Mouse (Mus musculus): ENCODE results near the gene Als2cr12. TPM values are rescaled to one million over a fixed set of nuclear protein-coding genes. Genes with fewer than 3 reads are reported as not detected.
"Not testable (repeated sequence)": the region's sequence is repeated elsewhere in the genome, so short reads cannot be mapped to it uniquely, and the experiment has no call there.

Gene Als2cr12
- not detected in 2 replicates for total RNA-seq (2017)

- not testable (repeated sequence) for ATAC-seq (replicated peaks; ENCODE audit: low read depth, poor library complexity, severe bottlenecking)
Measured at GRCm38 (mm10) chr1:58695810-58696209, at the start of gene Als2cr12. TSS of gene Als2cr12 (minus strand) at chr1:58695989.

- no peak for ATAC-seq (replicated peaks; ENCODE audit: low read depth, poor library complexity, severe bottlenecking)
Measured at GRCm38 (mm10) chr1:58744645-58745044, 48.9 kb upstream of the Als2cr12 start.

GRCm38 (mm10) chr1:58743252-58743651 lies 47.5 kb upstream of the Als2cr12 start:
- ATAC-seq (replicated peaks; ENCODE audit: low read depth, poor library complexity, severe bottlenecking), result peak; percentile 92

- ATAC-seq (replicated peaks; ENCODE audit: low read depth, poor library complexity, severe bottlenecking), result peak; percentile 30
Measured at GRCm38 (mm10) chr1:58742571-58743021, 46.8 kb upstream of the Als2cr12 start.

DNA sequence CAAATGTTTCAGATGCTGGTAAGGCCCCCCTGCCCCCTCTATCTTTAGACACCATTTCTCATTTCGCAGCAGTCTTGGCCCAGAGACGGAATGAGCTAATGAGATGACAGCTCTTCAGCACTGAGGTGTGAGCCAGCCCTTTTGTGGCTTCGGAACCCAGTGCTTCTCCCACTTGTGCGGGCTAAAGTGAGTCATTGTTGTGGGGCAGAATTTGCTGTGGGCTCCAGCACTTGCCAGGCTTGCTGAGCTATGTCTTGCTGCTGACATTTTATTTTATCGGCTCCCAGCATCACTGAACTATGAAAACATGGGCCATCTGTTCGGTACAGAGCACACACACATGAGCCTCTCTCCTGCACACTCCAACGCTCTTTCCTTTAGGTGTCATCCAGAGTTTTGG lies 43.7 kb upstream of the Als2cr12 start:
- ATAC-seq (replicated peaks; ENCODE audit: low read depth, poor library complexity, severe bottlenecking), result no peak

DNA sequence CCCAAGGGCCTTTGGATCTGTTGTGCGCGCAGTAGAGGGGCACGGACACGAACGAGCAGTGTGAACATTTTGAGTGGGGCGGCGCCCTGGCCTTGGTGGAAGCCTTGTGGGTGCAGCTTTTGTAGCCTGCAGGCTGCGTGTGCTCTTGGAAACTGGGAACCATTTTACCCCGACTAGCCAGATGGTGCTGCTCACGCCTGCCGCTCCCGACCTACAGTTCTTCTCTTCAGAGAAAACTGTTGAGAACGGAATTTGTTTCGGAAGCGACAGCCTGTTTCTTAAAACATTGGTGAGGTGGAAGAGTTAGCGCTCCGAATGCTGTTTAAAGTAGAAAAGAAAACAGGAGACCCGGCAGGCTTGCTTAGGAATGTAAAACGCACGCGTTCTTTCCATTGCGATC lies 41.2 kb upstream of the Als2cr12 start:
- no peak for ATAC-seq (replicated peaks; ENCODE audit: low read depth, poor library complexity, severe bottlenecking)

- no peak for ATAC-seq (replicated peaks; ENCODE audit: low read depth, poor library complexity, severe bottlenecking)
Measured at GRCm38 (mm10) chr1:58735962-58736361, 40.2 kb upstream of the Als2cr12 start.

DNA sequence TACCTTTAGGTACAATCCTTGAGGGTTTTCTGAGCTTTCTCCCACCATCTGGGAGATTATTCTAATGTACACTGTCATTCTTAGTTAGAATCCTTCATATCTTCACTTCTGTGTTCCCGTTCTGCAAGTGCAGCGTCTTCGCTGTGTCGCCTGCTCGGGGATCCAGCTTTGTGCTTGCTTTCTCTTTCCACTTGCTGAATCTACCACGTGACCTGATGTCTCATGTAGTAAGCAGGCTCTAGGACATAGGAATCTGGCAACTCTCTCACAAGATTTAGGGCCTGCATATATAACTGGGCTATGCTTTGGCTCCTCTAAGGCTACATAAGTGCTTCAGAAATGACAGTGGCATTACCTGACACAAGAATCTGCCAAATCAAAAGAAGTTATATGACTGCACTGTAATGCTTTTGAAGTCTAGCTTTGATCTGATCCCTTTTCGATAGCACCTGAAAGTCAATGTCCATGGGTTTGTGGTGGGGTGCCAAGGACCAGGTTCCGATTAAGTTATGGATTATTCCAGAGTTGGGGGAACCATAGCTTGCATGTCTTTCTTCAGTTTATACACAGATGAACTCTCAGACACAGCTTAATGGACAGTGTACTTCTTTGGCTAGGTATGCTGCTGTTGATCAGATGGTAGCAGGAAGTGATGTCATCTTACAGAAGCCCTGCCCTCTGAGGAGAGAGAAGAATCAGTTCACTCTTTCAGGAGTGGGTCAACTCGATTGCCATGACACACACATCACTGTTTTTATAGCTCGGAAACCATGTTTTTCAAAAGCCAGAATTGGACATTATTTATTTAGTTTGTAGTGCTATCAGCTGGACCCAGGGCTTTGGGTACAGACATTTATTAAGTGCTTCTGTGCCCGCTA lies 38.5 kb upstream of the Als2cr12 start:
- no peak for ATAC-seq (replicated peaks; ENCODE audit: low read depth, poor library complexity, severe bottlenecking)

DNA sequence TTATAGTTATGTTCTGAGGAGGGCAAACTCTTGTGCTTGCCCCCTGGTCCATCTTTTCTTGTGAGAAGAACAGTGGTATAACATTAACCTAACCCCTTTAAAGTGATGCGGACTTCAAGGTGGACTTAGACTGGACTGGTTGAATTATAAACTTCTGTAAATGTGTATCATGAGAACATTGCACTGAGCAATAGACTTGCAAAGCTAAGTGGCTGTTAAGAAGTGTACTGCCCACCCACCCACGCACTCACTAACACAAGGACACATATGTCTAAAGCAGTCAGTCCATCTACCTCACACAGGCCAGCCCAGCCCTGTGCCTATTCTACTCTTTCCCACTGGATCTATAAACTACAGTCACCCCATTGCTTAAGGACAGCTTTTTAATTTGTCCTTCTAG lies 37.8 kb upstream of the Als2cr12 start:
- ATAC-seq (replicated peaks; ENCODE audit: low read depth, poor library complexity, severe bottlenecking), result no peak

GRCm38 (mm10) chr1:58728590-58728868 lies 32.7 kb upstream of the Als2cr12 start:
- no peak for ATAC-seq (replicated peaks; ENCODE audit: low read depth, poor library complexity, severe bottlenecking)

DNA sequence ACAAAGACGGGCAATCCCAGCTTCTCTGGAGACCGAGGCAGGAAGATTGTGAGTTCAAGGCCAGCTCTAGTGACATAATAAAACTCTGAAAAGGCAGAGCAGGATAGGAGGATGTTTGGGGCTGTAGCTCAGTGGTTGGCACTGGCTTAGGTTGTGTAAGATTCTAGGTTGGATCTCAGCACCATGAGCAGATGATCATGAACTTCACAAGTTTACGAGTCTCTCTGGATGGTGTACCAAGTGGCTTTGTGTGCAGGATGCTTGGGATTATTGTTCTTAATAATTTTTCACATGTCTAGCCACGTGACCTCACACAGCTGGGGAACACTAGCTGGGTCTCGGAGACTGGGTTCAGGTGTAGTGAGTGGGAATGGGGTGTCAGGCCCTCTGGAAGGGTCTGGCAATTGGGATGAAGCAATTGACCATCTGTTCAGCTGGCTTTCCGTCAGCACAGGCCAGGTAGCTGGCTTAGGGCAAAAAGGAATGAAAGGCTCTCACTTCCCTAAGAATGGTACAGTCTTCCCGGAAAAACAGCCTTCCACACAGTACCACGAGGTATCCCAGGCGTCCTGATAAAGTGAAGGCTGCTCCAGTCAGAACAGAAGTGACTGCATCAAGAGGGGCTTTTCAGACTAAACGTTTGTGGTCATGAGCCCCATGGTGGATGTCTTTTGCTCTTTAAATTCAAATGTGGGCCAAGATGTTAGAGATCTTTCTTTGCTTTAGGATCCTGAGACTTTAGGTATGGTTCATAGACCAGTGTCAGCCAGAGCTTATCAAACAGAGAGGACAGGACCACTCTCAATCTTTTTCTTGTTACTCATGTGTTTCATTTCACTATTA lies 32.2 kb upstream of the Als2cr12 start:
- no peak for ATAC-seq (replicated peaks; ENCODE audit: low read depth, poor library complexity, severe bottlenecking)

GRCm38 (mm10) chr1:58727019-58727746 lies 31.4 kb upstream of the Als2cr12 start:
- ATAC-seq (replicated peaks; ENCODE audit: low read depth, poor library complexity, severe bottlenecking), result 0 out of 2 replicates have a peak, but pooled peaks have one; percentile 22

- no peak for ATAC-seq (replicated peaks; ENCODE audit: low read depth, poor library complexity, severe bottlenecking)
Measured at GRCm38 (mm10) chr1:58725767-58726166, 30.0 kb upstream of the Als2cr12 start.

DNA sequence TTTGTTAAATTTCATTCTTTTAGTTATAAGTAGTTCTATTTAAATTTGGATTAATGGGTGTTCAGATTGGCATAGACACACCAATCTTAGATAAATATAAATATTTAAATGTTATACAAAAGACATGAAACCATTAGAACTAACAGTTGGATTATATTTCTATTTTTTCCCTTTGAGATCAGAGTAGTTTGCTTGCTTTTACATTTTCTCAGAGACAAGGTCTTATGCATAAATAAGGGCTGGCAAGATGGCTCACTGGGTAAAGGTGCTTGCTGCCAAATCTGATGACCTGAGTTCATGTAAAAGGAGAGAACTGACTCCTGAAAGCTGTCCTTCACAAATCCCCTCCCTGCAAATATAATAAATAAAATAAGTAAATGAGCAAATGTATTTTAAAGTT lies 29.3 kb upstream of the Als2cr12 start:
- ATAC-seq (replicated peaks; ENCODE audit: low read depth, poor library complexity, severe bottlenecking), result no peak

DNA sequence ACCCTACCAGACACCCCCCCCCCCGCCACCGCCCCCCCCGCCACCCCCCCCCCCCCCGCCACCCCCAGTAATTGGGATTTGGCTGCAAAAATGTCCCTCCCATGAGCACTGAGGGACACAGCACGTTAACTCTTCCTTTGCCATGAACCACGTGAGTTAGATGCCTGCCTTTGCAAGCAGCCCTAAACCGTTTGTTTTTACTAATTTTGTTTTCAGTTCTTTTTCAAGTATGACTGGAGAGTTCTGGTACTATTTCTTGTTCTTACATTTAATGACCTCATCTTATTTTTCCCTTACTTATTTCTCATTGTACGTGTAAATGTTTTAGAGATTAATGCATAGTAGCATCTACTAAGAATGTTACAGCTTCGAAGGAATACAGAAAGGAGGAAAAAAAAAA lies 28.7 kb upstream of the Als2cr12 start:
- no peak for ATAC-seq (replicated peaks; ENCODE audit: low read depth, poor library complexity, severe bottlenecking)

DNA sequence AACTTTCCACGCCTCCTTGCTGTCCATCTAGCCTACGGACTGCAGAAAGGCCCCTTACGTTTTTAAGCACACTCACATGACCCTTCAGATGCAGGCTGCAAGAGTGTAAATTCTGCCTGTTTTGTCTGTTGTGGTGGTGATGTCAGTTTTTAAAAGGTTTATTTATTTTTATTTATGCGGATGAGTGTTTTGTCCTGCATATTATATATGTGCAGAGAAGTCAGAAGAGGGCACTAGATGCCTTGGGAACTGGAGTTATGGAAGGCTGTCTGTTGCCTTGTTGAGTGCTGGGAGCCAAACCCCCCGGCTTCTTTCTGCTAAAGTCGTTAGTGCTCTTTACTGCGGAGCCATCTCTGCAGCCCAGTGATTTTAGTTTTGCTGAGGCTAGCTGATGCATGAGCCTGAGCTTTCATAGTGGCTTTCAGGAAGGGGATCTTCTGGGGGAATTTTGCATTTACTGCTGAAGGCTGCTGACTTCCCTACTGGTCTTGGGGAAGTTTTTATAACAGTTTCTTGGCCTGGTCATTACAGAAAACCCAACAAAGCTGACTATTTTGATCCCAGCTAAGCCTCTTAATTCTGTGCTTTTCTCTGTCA lies 28.1 kb upstream of the Als2cr12 start:
- ATAC-seq (replicated peaks; ENCODE audit: low read depth, poor library complexity, severe bottlenecking), result no peak

DNA sequence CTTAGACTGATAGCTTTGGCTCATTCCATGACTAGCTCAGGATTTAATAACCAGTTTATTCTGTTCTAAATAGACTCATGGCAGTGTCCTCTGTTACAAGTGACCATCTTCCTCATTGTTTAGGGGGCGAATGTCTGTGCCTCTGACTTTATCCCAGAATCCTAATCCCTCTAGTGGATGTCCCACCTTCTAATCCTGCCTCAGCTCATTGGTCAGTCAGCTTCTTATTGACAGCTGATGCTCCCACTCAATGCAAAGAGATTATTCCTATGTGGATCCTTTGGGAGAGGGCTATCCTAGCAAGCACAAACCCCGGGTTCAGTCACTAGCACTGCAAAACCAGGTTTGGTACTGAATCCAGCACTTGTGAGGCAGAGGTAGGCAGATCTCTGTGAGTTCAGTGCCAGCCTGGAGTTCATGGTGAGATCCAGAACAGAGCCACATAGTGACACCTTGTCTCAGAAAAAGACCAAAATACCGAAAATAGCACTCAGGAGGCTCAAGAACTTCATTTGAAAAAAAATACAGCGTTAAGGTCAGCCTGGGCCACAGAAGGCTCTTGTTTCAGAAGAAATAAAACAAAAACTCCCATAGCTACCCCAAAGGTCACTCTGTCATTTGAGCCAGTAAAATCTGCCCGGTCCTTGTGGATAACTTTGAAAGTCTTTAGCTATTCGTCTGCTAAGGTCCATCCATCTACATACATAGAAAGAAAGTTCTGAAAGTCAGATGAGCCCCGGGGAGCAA lies 27.4 kb upstream of the Als2cr12 start:
- no peak for ATAC-seq (replicated peaks; ENCODE audit: low read depth, poor library complexity, severe bottlenecking)

DNA sequence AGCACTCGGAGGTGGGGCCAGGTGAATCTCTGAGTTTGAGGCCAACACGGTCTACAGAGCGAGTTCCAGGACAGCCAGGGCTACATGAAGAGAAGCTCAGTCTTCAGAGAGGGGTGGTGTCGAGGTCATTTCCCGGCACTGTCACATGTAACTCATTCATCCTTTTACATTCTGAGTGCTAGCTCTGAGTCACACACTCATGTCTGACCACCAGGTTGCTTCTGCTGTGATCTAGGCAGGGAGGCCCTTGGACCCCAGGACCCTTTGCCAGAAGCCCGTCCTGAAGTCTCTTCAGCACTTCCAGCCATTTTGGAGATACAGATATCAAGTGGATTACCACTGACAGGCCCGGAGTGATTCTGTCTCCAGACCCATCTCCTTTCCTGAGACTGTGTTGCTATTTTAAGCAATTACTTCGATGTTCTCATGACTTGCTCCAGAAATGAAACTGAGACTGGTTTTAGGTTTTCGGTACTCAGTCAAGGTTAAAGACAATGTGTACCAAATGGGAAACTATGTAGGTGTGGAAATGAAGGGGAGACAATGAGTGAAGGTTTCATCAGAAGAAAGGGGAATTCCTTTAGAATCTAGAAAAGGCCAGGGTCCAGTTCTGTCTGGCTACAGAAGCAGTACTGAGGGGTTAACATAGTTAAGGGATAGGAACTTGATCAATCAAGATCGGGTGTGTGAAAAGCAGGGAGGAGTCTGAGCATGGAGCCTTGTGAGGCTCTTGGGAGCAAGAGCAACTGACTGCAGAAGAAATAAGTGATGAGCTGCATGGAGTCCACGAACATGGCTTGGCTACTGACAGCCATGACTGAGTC lies 26.5 kb upstream of the Als2cr12 start:
- no peak for ATAC-seq (replicated peaks; ENCODE audit: low read depth, poor library complexity, severe bottlenecking)

GRCm38 (mm10) chr1:58720988-58721387 lies 25.2 kb upstream of the Als2cr12 start:
- ATAC-seq (replicated peaks; ENCODE audit: low read depth, poor library complexity, severe bottlenecking), result no peak
